ENCODE assay signal across 10 mouse cellular contexts in genomic region chr9:88274040-88274439, GRCm38 (mm10). TPM values are rescaled to one million over a fixed set of nuclear protein-coding genes. Genes with fewer than 3 reads are reported as not detected.
DNase-seq lines count a peak whose midpoint lies in the region; ATAC-seq lines count a peak whose summit lies in the region.
"Had no signal": no experiment of that assay in that cellular context is flagged by ENCODE, and none has a peak within 500 bp of the region (broad histone marks: within the 10 kb centered on the region; RNA-seq: fewer than 3 reads in every experiment).

No protein-coding gene starts in this region.

- no peak overlapping the region for H3K4me2 ChIP-seq in embryonic facial prominence, embryonic 13.5 days
- H3K4me2 ChIP-seq in embryonic facial prominence, embryonic 15.5 days (replicated peaks) = no peak overlapping the region
- no peak overlapping the region for H3K4me2 ChIP-seq in kidney, embryonic 15.5 days
- no peak overlapping the region for H3K4me2 ChIP-seq in stomach, embryonic 14.5 days (replicated peaks; ENCODE audit: low read depth, low read length)

- no peaks in the 10 kb centered on the region for H3K4me1 ChIP-seq in embryonic facial prominence, embryonic 13.5 days
- H3K4me1 ChIP-seq in embryonic facial prominence, embryonic 10.5 days = no peaks in the 10 kb centered on the region
- H3K4me1 ChIP-seq in embryonic facial prominence, embryonic 15.5 days = no peaks in the 10 kb centered on the region
- no peaks in the 10 kb centered on the region for H3K4me1 ChIP-seq in kidney, embryonic 15.5 days
- no peaks in the 10 kb centered on the region for H3K4me1 ChIP-seq in stomach, embryonic 14.5 days (ENCODE audit: control insufficient read depth, insufficient read depth, low read length)

- no peaks in the 10 kb centered on the region for H3K36me3 ChIP-seq in embryonic facial prominence, embryonic 13.5 days
- H3K36me3 ChIP-seq in embryonic facial prominence, embryonic 10.5 days (replicated peaks) = no peaks in the 10 kb centered on the region
- H3K36me3 ChIP-seq in embryonic facial prominence, embryonic 15.5 days = no peaks in the 10 kb centered on the region
- no peaks in the 10 kb centered on the region for H3K36me3 ChIP-seq in kidney, embryonic 15.5 days
- H3K36me3 ChIP-seq in stomach, embryonic 14.5 days (ENCODE audit: control insufficient read depth, insufficient read depth, low read length) = no peaks in the 10 kb centered on the region

- no peak for DNase-seq in embryonic facial prominence, embryonic 10.5 days (ENCODE audit: low spot score)
- DNase-seq in 3T3-L1 (ENCODE audit: low read depth, low spot score) = peak; percentile 98
- DNase-seq in retina, postnatal 1 day = no peak
- DNase-seq in right cerebral cortex, postnatal 14 days = no peak

- no peaks in the 10 kb centered on the region for H3K27me3 ChIP-seq in embryonic facial prominence, embryonic 13.5 days
- H3K27me3 ChIP-seq in embryonic facial prominence, embryonic 10.5 days (replicated peaks; ENCODE audit: low read depth, poor library complexity, severe bottlenecking) = no peaks in the 10 kb centered on the region
- no peaks in the 10 kb centered on the region for H3K27me3 ChIP-seq in embryonic facial prominence, embryonic 15.5 days
- H3K27me3 ChIP-seq in kidney, embryonic 15.5 days = no peaks in the 10 kb centered on the region
- H3K27me3 ChIP-seq in stomach, embryonic 14.5 days (ENCODE audit: control insufficient read depth, insufficient read depth, low read length) = no peaks in the 10 kb centered on the region
- H3K27me3 ChIP-seq: CH12.LX had no signal

- peak; percentile 64; the same call in 1 of the 2 replicates for ATAC-seq in embryonic facial prominence, embryonic 13.5 days (ENCODE audit: insufficient number of reproducible peaks, insufficient read depth, low FRiP score, low TSS enrichment, low read depth)
- ATAC-seq in embryonic facial prominence, embryonic 15.5 days (ENCODE audit: insufficient number of reproducible peaks, low FRiP score, low TSS enrichment, low read depth) = peak; percentile 81
- ATAC-seq in kidney, embryonic 15.5 days (replicated peaks; ENCODE audit: low FRiP score) = peak; percentile 59; the same call in 1 of the 2 replicates
- ATAC-seq in stomach, embryonic 14.5 days (ENCODE audit: insufficient number of reproducible peaks, insufficient read depth, low FRiP score, low read depth) = peak; percentile 46

- no peak overlapping the region for H3K4me3 ChIP-seq in embryonic facial prominence, embryonic 13.5 days
- no peak overlapping the region for H3K4me3 ChIP-seq in embryonic facial prominence, embryonic 10.5 days
- no peak overlapping the region for H3K4me3 ChIP-seq in embryonic facial prominence, embryonic 15.5 days (replicated peaks)
- no peak overlapping the region for H3K4me3 ChIP-seq in kidney, embryonic 15.5 days (replicated peaks)
- no peak overlapping the region for H3K4me3 ChIP-seq in stomach, embryonic 14.5 days (ENCODE audit: low read depth, low read length)
- H3K4me3 ChIP-seq: megakaryocyte, embryonic 14.5 days had no signal

- H3K9ac ChIP-seq in embryonic facial prominence, embryonic 13.5 days = no peak overlapping the region
- no peak overlapping the region for H3K9ac ChIP-seq in embryonic facial prominence, embryonic 15.5 days
- no peak overlapping the region for H3K9ac ChIP-seq in kidney, embryonic 15.5 days
- H3K9ac ChIP-seq in stomach, embryonic 14.5 days (replicated peaks; ENCODE audit: low read depth, low read length) = no peak overlapping the region

- H3K9me3 ChIP-seq in embryonic facial prominence, embryonic 13.5 days = no peaks in the 10 kb centered on the region
- H3K9me3 ChIP-seq in embryonic facial prominence, embryonic 10.5 days = no peaks in the 10 kb centered on the region
- no peaks in the 10 kb centered on the region for H3K9me3 ChIP-seq in embryonic facial prominence, embryonic 15.5 days (replicated peaks)
- no peaks in the 10 kb centered on the region for H3K9me3 ChIP-seq in kidney, embryonic 15.5 days (replicated peaks)
- H3K9me3 ChIP-seq in stomach, embryonic 14.5 days (ENCODE audit: control insufficient read depth, low read depth, low read length) = no peaks in the 10 kb centered on the region

- 0 out of 2 replicates have a peak overlapping the region, but pooled peaks have one; percentile 1 for H3K27ac ChIP-seq in embryonic facial prominence, embryonic 13.5 days
- H3K27ac ChIP-seq in embryonic facial prominence, embryonic 10.5 days (replicated peaks) = no peak overlapping the region
- no peak overlapping the region for H3K27ac ChIP-seq in embryonic facial prominence, embryonic 15.5 days (replicated peaks)
- no peak overlapping the region for H3K27ac ChIP-seq in kidney, embryonic 15.5 days
- H3K27ac ChIP-seq in stomach, embryonic 14.5 days (ENCODE audit: low read length) = no peak overlapping the region

RNA-seq across cellular contexts. Expression of gene Nt5e, which starts 53.0 kb away (rescaled TPM):
- polyA plus RNA-seq in embryonic facial prominence, embryonic 13.5 days (2015; fragmentation: Nextera tagmentation; extraction: Ambion mirVana) = 5.8 and 6.7 TPM in 2 replicates
- 1.8 and 1.9 TPM in 2 replicates for polyA plus RNA-seq in embryonic facial prominence, embryonic 10.5 days (2016; fragmentation: Nextera tagmentation; extraction: Ambion mirVana)
- 18.9 and 20.6 TPM in 2 replicates for polyA plus RNA-seq in embryonic facial prominence, embryonic 15.5 days (2015; fragmentation: Nextera tagmentation; extraction: Ambion mirVana)
- 2.2 and 3.6 TPM in 2 replicates for polyA plus RNA-seq in kidney, embryonic 15.5 days (2015; fragmentation: Nextera tagmentation; extraction: Ambion mirVana)
- polyA plus RNA-seq in stomach, embryonic 14.5 days (2014; fragmentation: Nextera tagmentation; extraction: Ambion mirVana) = 1.7 and 3.2 TPM in 2 replicates
